Mouse (Mus musculus): ENCODE measurements at regions not wholly inside any gene's neighbourhood (a gene's known extent, or its start where the extent isn't known, plus 50 kb on each side); places are given as distances from the start of the nearest gene placed in this dataset.

GRCm38 (mm10) chr4:153742241-153742640 is 214.8 kb upstream of the A430005L14Rik start:
- Histone ChIP-seq H3K9me3 (no peaks in the 10 kb centered on the region), H3K9ac (no peak overlapping the region), H3K4me1 (no peaks in the 10 kb centered on the region), H3K27ac (no peak overlapping the region), H3K4me3 (no peak overlapping the region), H3K36me3 (no peaks in the 10 kb centered on the region), H3K4me2 (no peak overlapping the region), H3K27me3 (no peaks in the 10 kb centered on the region)
- 83% methylated on average over 10 of the region's 10 CpGs for WGBS
- ATAC-seq (ENCODE audit: borderline replicate concordance, extremely low read depth, low FRiP score, low TSS enrichment): no peak

- ATAC-seq (ENCODE audit: borderline replicate concordance, extremely low read depth, low FRiP score, low TSS enrichment): no peak
- H3K36me3 ChIP-seq: no peaks in the 10 kb centered on the region
- 74% methylated on average over 6 of the region's 6 CpGs for WGBS
- no peak overlapping the region for H3K9ac ChIP-seq
- H3K4me1 ChIP-seq: no peaks in the 10 kb centered on the region
- H3K4me3 ChIP-seq: no peak overlapping the region
- H3K9me3 ChIP-seq: no peaks in the 10 kb centered on the region
- H3K27ac ChIP-seq: no peak overlapping the region
- H3K27me3 ChIP-seq: no peaks in the 10 kb centered on the region
- no peak overlapping the region for H3K4me2 ChIP-seq
Measured at GRCm38 (mm10) chr4:153752791-153753190, 204.2 kb upstream of the A430005L14Rik start.

GRCm38 (mm10) chr4:153758323-153758722 is 198.7 kb upstream of the A430005L14Rik start:
- Histone ChIP-seq H3K9ac (no peak overlapping the region), H3K27ac (no peak overlapping the region), H3K36me3 (no peaks in the 10 kb centered on the region), H3K27me3 (no peaks in the 10 kb centered on the region), H3K4me1 (no peaks in the 10 kb centered on the region), H3K9me3 (no peaks in the 10 kb centered on the region), H3K4me3 (no peak overlapping the region), H3K4me2 (no peak overlapping the region)
- WGBS: 75% methylated on average over 6 of the region's 6 CpGs
- ATAC-seq (ENCODE audit: borderline replicate concordance, extremely low read depth, low FRiP score, low TSS enrichment): no peak

- no peak overlapping the region for H3K27ac ChIP-seq
- H3K36me3 ChIP-seq: no peaks in the 10 kb centered on the region
- no peak for ATAC-seq (ENCODE audit: borderline replicate concordance, extremely low read depth, low FRiP score, low TSS enrichment)
- H3K27me3 ChIP-seq: no peaks in the 10 kb centered on the region
- 59% methylated on average over 8 of the region's 8 CpGs for WGBS
- H3K9ac ChIP-seq: no peak overlapping the region
- no peak overlapping the region for H3K4me2 ChIP-seq
- no peaks in the 10 kb centered on the region for H3K4me1 ChIP-seq
- H3K4me3 ChIP-seq: no peak overlapping the region
- H3K9me3 ChIP-seq: no peaks in the 10 kb centered on the region
Measured at GRCm38 (mm10) chr4:153758781-153759180, 198.3 kb upstream of the A430005L14Rik start.

- no peak overlapping the region for H3K27ac ChIP-seq
- no peak for ATAC-seq (ENCODE audit: borderline replicate concordance, extremely low read depth, low FRiP score, low TSS enrichment)
- no peak overlapping the region for H3K4me3 ChIP-seq
- H3K9me3 ChIP-seq: no peaks in the 10 kb centered on the region
- H3K27me3 ChIP-seq: no peaks in the 10 kb centered on the region
- no peak overlapping the region for H3K9ac ChIP-seq
- 82% methylated on average over 4 of the region's 4 CpGs for WGBS
- no peaks in the 10 kb centered on the region for H3K4me1 ChIP-seq
- H3K4me2 ChIP-seq: no peak overlapping the region
- H3K36me3 ChIP-seq: no peaks in the 10 kb centered on the region
Measured at GRCm38 (mm10) chr4:153760934-153761333, 196.1 kb upstream of the A430005L14Rik start.

GRCm38 (mm10) chr4:153763413-153763812 is 193.6 kb upstream of the A430005L14Rik start:
- no peaks in the 10 kb centered on the region for H3K9me3 ChIP-seq
- no peak for ATAC-seq (ENCODE audit: borderline replicate concordance, extremely low read depth, low FRiP score, low TSS enrichment)
- H3K27ac ChIP-seq: no peak overlapping the region
- no peaks in the 10 kb centered on the region for H3K27me3 ChIP-seq
- no peak overlapping the region for H3K4me3 ChIP-seq
- H3K4me1 ChIP-seq: no peaks in the 10 kb centered on the region
- WGBS: 81% methylated on average over 10 of the region's 10 CpGs
- H3K4me2 ChIP-seq: no peak overlapping the region
- no peak overlapping the region for H3K9ac ChIP-seq
- H3K36me3 ChIP-seq: no peaks in the 10 kb centered on the region

GRCm38 (mm10) chr4:153767713-153768112 is 189.3 kb upstream of the A430005L14Rik start:
- no peak overlapping the region for H3K4me3 ChIP-seq
- H3K9me3 ChIP-seq: no peaks in the 10 kb centered on the region
- H3K27ac ChIP-seq: no peak overlapping the region
- no peaks in the 10 kb centered on the region for H3K36me3 ChIP-seq
- no peak for ATAC-seq (ENCODE audit: borderline replicate concordance, extremely low read depth, low FRiP score, low TSS enrichment)
- no peak overlapping the region for H3K9ac ChIP-seq
- WGBS: 74% methylated on average over 9 of the region's 9 CpGs
- no peak overlapping the region for H3K4me2 ChIP-seq
- no peaks in the 10 kb centered on the region for H3K27me3 ChIP-seq
- H3K4me1 ChIP-seq: no peaks in the 10 kb centered on the region

- no peak overlapping the region for H3K9ac ChIP-seq
- H3K27me3 ChIP-seq: no peaks in the 10 kb centered on the region
- WGBS: 18% methylated on average over 3 of the region's 3 CpGs
- H3K4me3 ChIP-seq: no peak overlapping the region
- no peak overlapping the region for H3K4me2 ChIP-seq
- H3K36me3 ChIP-seq: no peaks in the 10 kb centered on the region
- H3K27ac ChIP-seq: no peak overlapping the region
- no peaks in the 10 kb centered on the region for H3K9me3 ChIP-seq
- no peaks in the 10 kb centered on the region for H3K4me1 ChIP-seq
- no peak for ATAC-seq (ENCODE audit: borderline replicate concordance, extremely low read depth, low FRiP score, low TSS enrichment)
Measured at GRCm38 (mm10) chr4:153768350-153768749, 188.7 kb upstream of the A430005L14Rik start.

- Histone ChIP-seq H3K27me3 (no peaks in the 10 kb centered on the region), H3K4me3 (no peak overlapping the region), H3K9me3 (no peaks in the 10 kb centered on the region), H3K27ac (no peak overlapping the region), H3K9ac (no peak overlapping the region), H3K36me3 (no peaks in the 10 kb centered on the region), H3K4me2 (no peak overlapping the region), H3K4me1 (no peaks in the 10 kb centered on the region)
- no peak for ATAC-seq (ENCODE audit: borderline replicate concordance, extremely low read depth, low FRiP score, low TSS enrichment)
- 65% methylated on average over 5 of the region's 5 CpGs for WGBS
Measured at GRCm38 (mm10) chr4:153770675-153771074, 186.4 kb upstream of the A430005L14Rik start.

- Histone ChIP-seq H3K9me3 (no peaks in the 10 kb centered on the region), H3K36me3 (no peaks in the 10 kb centered on the region), H3K4me1 (no peaks in the 10 kb centered on the region), H3K9ac (no peak overlapping the region), H3K27ac (no peak overlapping the region), H3K27me3 (no peaks in the 10 kb centered on the region), H3K4me3 (no peak overlapping the region), H3K4me2 (no peak overlapping the region)
- 61% methylated on average over 2 of the region's 2 CpGs for WGBS
- ATAC-seq (ENCODE audit: borderline replicate concordance, extremely low read depth, low FRiP score, low TSS enrichment): no peak
Measured at GRCm38 (mm10) chr4:153780501-153780900, 176.5 kb upstream of the A430005L14Rik start.

GRCm38 (mm10) chr4:153781271-153781670 is 175.8 kb upstream of the A430005L14Rik start:
- H3K9ac ChIP-seq: no peak overlapping the region
- H3K4me2 ChIP-seq: no peak overlapping the region
- no peak overlapping the region for H3K4me3 ChIP-seq
- H3K4me1 ChIP-seq: no peaks in the 10 kb centered on the region
- no peak for ATAC-seq (ENCODE audit: borderline replicate concordance, extremely low read depth, low FRiP score, low TSS enrichment)
- no peaks in the 10 kb centered on the region for H3K36me3 ChIP-seq
- H3K27me3 ChIP-seq: no peaks in the 10 kb centered on the region
- H3K27ac ChIP-seq: no peak overlapping the region
- WGBS: 71% methylated on average over 7 of the region's 7 CpGs
- H3K9me3 ChIP-seq: no peaks in the 10 kb centered on the region

- 72% methylated on average over 10 of the region's 10 CpGs for WGBS
- Histone ChIP-seq H3K36me3 (no peaks in the 10 kb centered on the region), H3K4me3 (no peak overlapping the region), H3K9ac (no peak overlapping the region), H3K27ac (no peak overlapping the region), H3K9me3 (no peaks in the 10 kb centered on the region), H3K4me2 (no peak overlapping the region), H3K27me3 (no peaks in the 10 kb centered on the region), H3K4me1 (no peaks in the 10 kb centered on the region)
- ATAC-seq (ENCODE audit: borderline replicate concordance, extremely low read depth, low FRiP score, low TSS enrichment): no peak
Measured at GRCm38 (mm10) chr4:153781981-153782521, 175.0 kb upstream of the A430005L14Rik start.

- Histone ChIP-seq H3K36me3 (no peaks in the 10 kb centered on the region), H3K4me2 (no peak overlapping the region), H3K27ac (no peak overlapping the region), H3K9ac (no peak overlapping the region), H3K4me3 (no peak overlapping the region), H3K27me3 (no peaks in the 10 kb centered on the region), H3K4me1 (no peaks in the 10 kb centered on the region), H3K9me3 (no peaks in the 10 kb centered on the region)
- 82% methylated on average over 11 of the region's 11 CpGs for whole genome bisulfite sequencing
- ATAC-seq (ENCODE audit: borderline replicate concordance, extremely low read depth, low FRiP score, low TSS enrichment): no peak
Measured at GRCm38 (mm10) chr4:153784401-153784800, 172.6 kb upstream of the A430005L14Rik start.
